Mouse (Mus musculus) common myeloid progenitor, adult 5-6 weeks (primary cell): Measurements from ENCODE around the gene D17Wsu92e. TPM values are rescaled to one million over a fixed set of nuclear protein-coding genes. Genes with fewer than 3 reads are reported as not detected.
A peak's percentile ranks its signal among the peaks of the same experiment; 100 is the strongest.

ENCODE experiments used
- ATAC-seq: replicated peaks from 2 replicates; pipeline ENCODE4 v1.8.0; 2016; ENCODE audit warnings: low read depth, mild to moderate bottlenecking, moderate TSS enrichment, inconsistent platforms; ENCODE audit not compliant: poor library complexity, severe bottlenecking
- total RNA-seq: library from RNA; stranded (forward); fragments of 200-1000, 187-1606 nt; gene quantifications from 2 replicates; pipeline ENCODE4 v1.2.3, GENCODE M21; 2017

The D17Wsu92e gene
- total RNA-seq, 1 experiment from 2014 or later = 69.4 TPM

- ATAC-seq = no peak
Observed at GRCm38 (mm10) chr17:27793144-27793543, 27.3 kb downstream of the D17Wsu92e start.

DNA sequence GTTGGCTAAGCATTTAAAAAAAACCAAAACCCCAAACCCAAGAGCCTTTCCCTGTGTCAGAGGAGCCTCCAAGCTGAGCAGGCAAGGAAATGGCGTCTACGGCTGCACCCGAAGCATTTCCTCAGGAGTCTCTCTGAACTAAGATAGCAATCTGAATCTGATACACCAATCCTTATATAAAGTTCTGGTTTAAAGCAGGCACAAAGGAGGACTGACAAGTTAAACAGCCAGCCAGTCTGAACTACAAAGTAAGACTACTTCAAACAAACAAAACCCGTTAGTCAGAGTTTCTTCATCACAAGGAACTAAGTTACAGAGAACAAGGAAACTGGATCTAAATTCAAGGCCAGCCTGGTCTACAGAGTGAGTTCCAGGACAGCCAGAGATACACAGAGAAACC lies 27.9 kb downstream of the D17Wsu92e start:
- ATAC-seq = no peak

DNA sequence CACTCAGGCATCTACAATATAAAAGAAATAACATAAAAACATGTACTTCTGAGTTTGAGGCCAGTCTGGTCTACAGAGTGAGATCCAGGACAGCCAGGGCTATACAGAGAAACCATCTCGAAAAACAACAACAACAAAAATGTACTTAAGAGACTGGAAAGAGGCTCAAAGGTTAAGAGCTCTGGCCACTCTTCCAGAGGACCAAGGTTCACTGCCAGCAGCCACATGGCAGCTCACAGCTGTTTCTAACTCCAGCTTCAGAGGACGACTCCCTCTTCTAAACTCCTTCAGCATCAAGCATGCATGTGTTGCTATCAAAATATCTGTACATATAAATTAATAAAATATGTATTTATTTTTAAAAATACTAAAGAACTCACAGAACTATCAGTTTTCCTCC lies 28.9 kb downstream of the D17Wsu92e start:
- no peak for ATAC-seq

- no peak for ATAC-seq
Observed at GRCm38 (mm10) chr17:27790976-27791375, 29.5 kb downstream of the D17Wsu92e start.

GRCm38 (mm10) chr17:27790015-27790414 lies 30.4 kb downstream of the D17Wsu92e start:
- 0 out of 2 replicates have a peak, but pooled peaks have one; percentile 29 for ATAC-seq

- ATAC-seq = no peak
Observed at GRCm38 (mm10) chr17:27788456-27789172, 31.8 kb downstream of the D17Wsu92e start.

DNA sequence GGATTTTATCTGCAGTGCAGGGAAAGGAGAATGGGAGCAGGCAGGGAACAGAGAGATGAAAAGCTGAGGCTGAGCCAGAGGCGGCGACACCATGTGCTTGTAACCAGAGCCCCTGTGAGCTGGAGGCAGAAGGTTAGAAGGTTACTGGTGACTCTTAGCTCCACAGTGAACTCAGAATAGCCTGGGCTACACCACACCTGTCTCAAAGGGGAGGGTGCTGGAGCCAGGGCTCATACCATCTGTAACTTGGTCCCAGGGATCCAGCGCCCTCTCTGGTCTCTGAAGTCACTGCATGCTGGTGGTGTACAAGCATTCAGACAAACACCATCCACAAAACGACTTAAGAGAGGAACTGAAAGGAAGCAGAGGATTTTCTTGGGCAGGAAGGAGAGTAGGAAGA lies 36.9 kb downstream of the D17Wsu92e start:
- ATAC-seq = no peak

DNA sequence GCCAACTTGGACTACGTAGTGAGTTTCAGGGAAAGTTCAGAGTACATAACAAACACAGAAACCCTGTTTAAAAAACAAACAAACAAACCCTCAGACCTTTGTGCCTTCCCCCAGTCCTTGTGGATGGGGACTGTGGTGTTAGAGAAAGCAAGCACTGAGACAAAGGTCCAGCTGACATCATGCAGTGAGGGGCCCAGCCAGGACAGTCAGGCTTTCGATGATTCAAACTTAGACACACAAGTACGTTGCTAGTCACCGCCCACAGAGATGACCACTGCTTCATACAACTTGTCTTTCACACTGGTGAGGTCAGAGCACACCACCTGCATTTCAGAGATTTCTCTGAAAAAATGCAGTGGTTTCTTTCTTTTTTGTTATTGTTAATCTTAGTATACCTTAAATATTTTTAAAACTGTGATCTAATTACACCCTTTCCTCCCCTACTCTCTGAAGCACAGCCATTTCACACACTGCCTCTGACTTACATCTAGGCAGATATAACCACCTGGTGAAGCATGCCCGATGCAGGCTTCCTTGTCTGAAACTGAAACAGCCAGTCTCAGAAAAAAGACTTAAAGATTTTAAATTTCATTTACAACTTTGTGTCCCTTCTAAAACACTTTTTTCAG lies 39.3 kb downstream of the D17Wsu92e start:
- no peak for ATAC-seq

DNA sequence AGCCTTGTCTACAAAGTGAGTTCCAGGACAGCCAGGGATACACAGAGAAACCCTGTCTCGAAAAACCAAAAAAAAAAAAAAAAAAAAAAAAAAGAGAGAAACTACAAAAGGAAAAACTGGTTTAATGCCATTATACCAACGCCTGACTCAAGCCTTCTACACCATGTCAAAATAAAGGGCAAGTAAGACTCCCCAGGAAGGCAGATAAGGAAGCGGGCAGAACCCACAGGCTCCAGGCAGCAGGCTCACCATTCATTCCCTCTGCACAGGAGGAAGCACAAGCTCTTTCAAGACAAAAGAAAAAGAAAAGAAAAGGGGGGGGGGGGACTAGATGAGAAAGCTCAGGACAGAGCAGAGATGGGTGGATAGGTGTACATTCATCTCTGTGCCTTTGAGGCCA lies 40.7 kb downstream of the D17Wsu92e start:
- ATAC-seq = peak; percentile 78

- peak; percentile 64 for ATAC-seq
Observed at GRCm38 (mm10) chr17:27778671-27779355, 41.6 kb downstream of the D17Wsu92e start.

DNA sequence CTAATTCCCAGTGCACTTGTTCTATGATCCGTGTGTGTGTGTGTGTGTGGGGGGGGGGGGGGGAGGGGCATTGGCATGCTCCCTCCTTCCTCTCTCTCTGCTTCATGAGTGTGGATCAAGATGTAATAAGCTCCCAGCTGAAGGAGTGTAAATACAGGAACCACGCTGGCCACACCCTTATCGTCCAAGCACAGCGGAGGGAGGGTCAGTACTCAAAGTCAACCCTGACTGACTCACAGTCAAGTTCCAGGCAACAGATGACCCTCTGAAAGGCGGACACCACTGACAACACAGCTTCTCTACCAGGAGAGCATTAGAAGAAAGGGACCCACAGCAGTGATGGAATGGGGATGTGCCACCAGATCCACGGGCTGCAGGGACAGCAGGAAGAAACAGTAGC lies 42.6 kb downstream of the D17Wsu92e start:
- ATAC-seq = peak; percentile 19; the same call in 1 of the 2 replicates

- no peak for ATAC-seq
Observed at GRCm38 (mm10) chr17:27774198-27774597, 46.2 kb downstream of the D17Wsu92e start.

GRCm38 (mm10) chr17:27771616-27772015 lies 48.8 kb downstream of the D17Wsu92e start:
- no peak for ATAC-seq

GRCm38 (mm10) chr17:27768817-27769542 lies 51.5 kb downstream of the D17Wsu92e start:
- peak; percentile 57; the same call in 1 of the 2 replicates for ATAC-seq

DNA sequence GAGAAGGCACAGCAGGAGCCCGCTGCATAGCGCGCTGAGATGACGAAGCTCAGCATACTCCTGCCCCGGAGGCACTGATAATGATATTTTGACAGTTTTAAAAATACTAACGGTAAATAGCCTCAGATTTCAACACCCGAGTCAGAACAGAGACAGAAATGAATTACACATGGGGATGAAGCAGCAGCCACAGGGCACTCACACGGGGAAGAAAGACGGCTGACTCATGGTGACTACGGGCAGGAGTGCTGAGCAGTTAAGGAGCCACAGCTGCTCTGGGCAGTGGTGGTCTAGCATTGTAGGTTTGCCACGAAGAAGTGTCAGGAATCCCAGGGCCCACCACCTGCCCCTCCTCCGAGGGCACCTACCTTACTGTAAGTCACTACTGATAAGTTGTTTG lies 52.9 kb downstream of the D17Wsu92e start:
- ATAC-seq = peak; percentile 33

GRCm38 (mm10) chr17:27767120-27767519 lies 53.3 kb downstream of the D17Wsu92e start:
- peak; percentile 48; the same call in 1 of the 2 replicates for ATAC-seq

- no peak for ATAC-seq
Observed at GRCm38 (mm10) chr17:27765066-27765465, 55.4 kb downstream of the D17Wsu92e start.

DNA sequence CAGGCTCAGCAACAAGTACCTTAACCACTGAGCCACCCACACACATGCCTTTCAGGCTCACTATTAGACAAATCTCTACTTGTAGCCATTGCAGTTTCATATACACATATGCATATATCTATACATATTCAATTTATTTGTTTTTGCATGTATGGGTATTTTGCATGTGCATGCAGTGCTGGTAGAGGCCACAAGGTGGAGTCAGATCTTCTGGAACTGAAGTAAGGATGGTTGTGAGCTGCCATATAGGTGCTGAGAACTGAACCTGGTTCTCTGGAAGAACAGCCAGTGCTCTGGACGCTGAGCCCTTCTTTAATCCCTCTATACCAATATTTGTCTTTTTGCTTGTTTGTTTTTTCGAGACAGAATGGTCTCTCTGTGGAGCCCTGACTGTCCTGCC lies 56.0 kb downstream of the D17Wsu92e start:
- no peak for ATAC-seq

- ATAC-seq = no peak
Observed at GRCm38 (mm10) chr17:27762884-27763283, 57.6 kb downstream of the D17Wsu92e start.

DNA sequence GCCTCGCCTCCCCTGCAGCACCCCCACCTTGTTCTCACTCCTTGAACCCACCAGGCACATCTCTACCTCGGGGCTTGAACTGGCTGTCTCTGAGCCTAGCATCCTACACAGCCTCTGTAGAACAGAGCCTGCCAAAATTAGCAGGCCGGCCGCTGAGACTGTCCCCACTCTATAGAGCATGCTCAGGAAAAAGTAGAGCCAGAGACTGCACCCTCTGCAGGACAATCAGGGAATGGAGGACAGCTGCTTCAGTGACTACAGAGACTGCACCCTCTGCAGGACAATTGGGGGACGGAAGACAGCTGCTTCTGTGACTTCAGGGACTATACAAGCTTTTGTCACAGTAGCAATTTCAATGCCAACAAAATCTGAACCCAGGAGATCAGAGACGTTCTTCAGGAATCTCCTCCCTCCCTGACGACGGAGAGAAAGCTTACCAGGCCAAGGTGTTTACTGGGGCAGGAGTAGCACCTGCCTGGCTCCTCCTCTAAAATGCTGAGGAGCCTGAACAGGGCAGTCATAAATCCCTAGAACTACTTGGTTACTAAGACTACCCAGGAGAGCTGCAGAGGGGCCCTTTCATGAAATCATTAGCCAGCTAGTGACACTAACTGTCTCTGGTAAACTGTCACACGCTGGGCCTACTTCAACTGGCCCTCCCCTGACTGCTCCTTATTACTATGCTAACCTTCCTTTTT lies 58.7 kb downstream of the D17Wsu92e start:
- ATAC-seq = peak; percentile 92
